ENCODE assay signal across 15 mouse cellular contexts in the genomic region with DNA sequence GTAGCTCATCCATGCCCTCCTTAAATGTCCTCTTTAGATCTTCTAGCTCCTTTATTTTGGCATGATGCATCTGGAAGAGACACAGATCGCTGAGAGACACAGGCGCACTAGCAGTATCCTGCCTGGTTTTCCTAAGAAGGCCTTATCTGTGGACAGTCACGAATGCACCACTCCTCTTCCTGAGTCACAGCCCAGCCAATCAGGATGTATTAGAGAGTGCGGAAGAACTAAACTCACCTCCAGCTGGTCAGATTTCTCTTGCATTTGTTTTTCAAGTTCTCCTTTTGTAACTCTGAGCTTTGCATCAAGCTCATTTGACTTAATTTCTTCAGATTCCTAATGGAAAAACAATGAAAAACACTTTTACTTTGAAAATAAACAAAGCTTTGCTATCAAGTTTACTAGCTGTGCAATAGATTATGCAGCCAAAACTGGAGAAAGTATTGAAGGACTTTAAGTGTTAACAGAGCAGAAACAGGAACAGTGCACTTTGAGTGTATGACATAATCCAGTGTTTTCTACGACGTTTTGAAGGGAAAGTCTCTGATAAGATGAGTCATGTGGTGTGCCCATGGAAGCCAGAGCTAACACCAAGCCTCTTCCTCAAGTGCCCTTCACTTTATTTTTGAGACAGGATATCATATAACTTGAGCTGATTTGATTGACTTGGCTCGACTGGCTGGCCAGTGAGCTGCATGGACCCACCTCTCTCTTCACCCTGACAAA. TPM values are rescaled to one million over a fixed set of nuclear protein-coding genes. Genes with fewer than 3 reads are reported as not detected.
A peak's percentile ranks its signal among the peaks of the same experiment; 100 is the strongest.
DNase-seq lines count a peak whose midpoint lies in the region; ATAC-seq and TF ChIP-seq lines count a peak whose summit lies in the region.
"Had no signal": no experiment of that assay in that cellular context is flagged by ENCODE, and none has a peak within 500 bp of the region (broad histone marks: within the 10 kb centered on the region; RNA-seq: fewer than 3 reads in every experiment).

No protein-coding gene starts in this region.

- H3K27ac ChIP-seq in heart, embryonic 11.5 days (ENCODE audit: low read depth, low read length), result peak overlapping the region; percentile 64
- H3K27ac ChIP-seq in midbrain, embryonic 11.5 days (ENCODE audit: low read depth, low read length), result no peak overlapping the region
- no peak overlapping the region for H3K27ac ChIP-seq in midbrain, postnatal 0 days (ENCODE audit: low read depth, low read length)
- H3K27ac ChIP-seq in liver, embryonic 15.5 days (replicated peaks), result peak overlapping the region; percentile 81
- H3K27ac ChIP-seq: embryonic facial prominence, embryonic 12.5 days; hindbrain, embryonic 10.5 days; limb, embryonic 13.5 days; midbrain, embryonic 15.5 days had no signal

- no peaks in the 10 kb centered on the region for H3K9me3 ChIP-seq in heart, embryonic 11.5 days (replicated peaks; ENCODE audit: control insufficient read depth, low read length)
- H3K9me3 ChIP-seq in midbrain, embryonic 11.5 days (ENCODE audit: control insufficient read depth, low read length), result no peaks in the 10 kb centered on the region
- no peaks in the 10 kb centered on the region for H3K9me3 ChIP-seq in midbrain, postnatal 0 days (ENCODE audit: low read length)
- H3K9me3 ChIP-seq in liver, embryonic 15.5 days (replicated peaks), result no peaks in the 10 kb centered on the region
- H3K9me3 ChIP-seq: embryonic facial prominence, embryonic 12.5 days; hindbrain, embryonic 10.5 days; limb, embryonic 13.5 days; midbrain, embryonic 15.5 days had no signal

- WGBS in heart, embryonic 11.5 days (ENCODE audit: insufficient replicate concordance), result 22% methylated on average over 7 of the region's 7 CpGs
- WGBS in midbrain, embryonic 11.5 days, result 90% methylated on average over 7 of the region's 7 CpGs
- WGBS in midbrain, postnatal 0 days, result 86% methylated on average over 7 of the region's 7 CpGs
- WGBS in liver, embryonic 15.5 days (ENCODE audit: insufficient replicate concordance), result 15% methylated on average over 7 of the region's 7 CpGs

- DNase-seq in heart, postnatal 25 days (ENCODE audit: low spot score), result no peak
- peak; percentile 54 for DNase-seq in midbrain, embryonic 11.5 days (ENCODE audit: low spot score, missing footprints)
- DNase-seq in midbrain, postnatal 0 days (ENCODE audit: low spot score), result no peak
- no peak for DNase-seq in left cerebral cortex, postnatal 36 days (ENCODE audit: low spot score in 2 of 2)
- no peak for DNase-seq in cerebellum, postnatal 10 days
- DNase-seq: cerebellum, postnatal 14 days; kidney, adult 11 months; thymus, postnatal 25 days had no signal

- no peaks in the 10 kb centered on the region for H3K27me3 ChIP-seq in heart, embryonic 11.5 days (ENCODE audit: control insufficient read depth, insufficient read depth, low read length)
- H3K27me3 ChIP-seq in midbrain, embryonic 11.5 days (ENCODE audit: control insufficient read depth, insufficient read depth, low read length), result no peaks in the 10 kb centered on the region
- H3K27me3 ChIP-seq in midbrain, postnatal 0 days (ENCODE audit: insufficient read depth, low read length), result no peaks in the 10 kb centered on the region
- H3K27me3 ChIP-seq in liver, embryonic 15.5 days, result no peaks in the 10 kb centered on the region
- H3K27me3 ChIP-seq: embryonic facial prominence, embryonic 12.5 days; limb, embryonic 13.5 days; midbrain, embryonic 15.5 days had no signal

- peaks cover 18% of the 10 kb centered on the region for H3K36me3 ChIP-seq in heart, embryonic 11.5 days (ENCODE audit: control insufficient read depth, insufficient read depth, low read length)
- H3K36me3 ChIP-seq in midbrain, embryonic 11.5 days (ENCODE audit: control insufficient read depth, insufficient read depth, low read length), result peaks cover 9% of the 10 kb centered on the region
- H3K36me3 ChIP-seq in midbrain, postnatal 0 days (ENCODE audit: insufficient read depth, low read length), result peaks cover 32% of the 10 kb centered on the region
- peaks cover 75% of the 10 kb centered on the region for H3K36me3 ChIP-seq in liver, embryonic 15.5 days (replicated peaks)

- peak overlapping the region; percentile 4; the same call in 1 of the 2 replicates for H3K4me2 ChIP-seq in heart, embryonic 11.5 days
- H3K4me2 ChIP-seq in midbrain, embryonic 11.5 days, result no peak overlapping the region
- no peak overlapping the region for H3K4me2 ChIP-seq in midbrain, postnatal 0 days (ENCODE audit: low read depth, low read length, poor library complexity, severe bottlenecking)
- H3K4me2 ChIP-seq in liver, embryonic 15.5 days, result peak overlapping the region; percentile 49
- H3K4me2 ChIP-seq: embryonic facial prominence, embryonic 12.5 days; limb, embryonic 13.5 days; midbrain, embryonic 15.5 days had no signal

- ATAC-seq in heart, embryonic 11.5 days (replicated peaks; ENCODE audit: insufficient number of reproducible peaks, low FRiP score, low TSS enrichment), result peak; percentile 65
- ATAC-seq in midbrain, embryonic 11.5 days (ENCODE audit: low FRiP score), result no peak
- no peak for ATAC-seq in midbrain, postnatal 0 days (ENCODE audit: low FRiP score)
- ATAC-seq in liver, embryonic 15.5 days (ENCODE audit: insufficient read depth), result peak; percentile 61
- peak; percentile 27; the same call in 1 of the 2 replicates for ATAC-seq in megakaryocyte-erythroid progenitor cell, adult 5-6 weeks (replicated peaks; ENCODE audit: low FRiP score, low TSS enrichment, poor library complexity, severe bottlenecking)
- ATAC-seq: midbrain, embryonic 15.5 days had no signal

- TF ChIP-seq CTCF in midbrain, postnatal 0 days (IDR thresholded peaks at IDR 0.05), result no peak

- no peak overlapping the region for H3K9ac ChIP-seq in heart, embryonic 11.5 days (ENCODE audit: low read depth, low read length)
- no peak overlapping the region for H3K9ac ChIP-seq in midbrain, embryonic 11.5 days (ENCODE audit: low read length)
- H3K9ac ChIP-seq in midbrain, postnatal 0 days (replicated peaks; ENCODE audit: low read length, poor library complexity, severe bottlenecking), result no peak overlapping the region
- no peak overlapping the region for H3K9ac ChIP-seq in liver, embryonic 15.5 days
- H3K9ac ChIP-seq: embryonic facial prominence, embryonic 12.5 days; limb, embryonic 13.5 days; midbrain, embryonic 15.5 days had no signal

- H3K4me1 ChIP-seq in heart, embryonic 11.5 days (ENCODE audit: control insufficient read depth, insufficient read depth, low read length), result peaks cover 35% of the 10 kb centered on the region
- H3K4me1 ChIP-seq in midbrain, embryonic 11.5 days (ENCODE audit: control insufficient read depth, insufficient read depth, low read length), result no peaks in the 10 kb centered on the region
- no peaks in the 10 kb centered on the region for H3K4me1 ChIP-seq in midbrain, postnatal 0 days (ENCODE audit: insufficient read depth, low read length)
- H3K4me1 ChIP-seq in liver, embryonic 15.5 days (replicated peaks), result peaks cover 34% of the 10 kb centered on the region
- H3K4me1 ChIP-seq: embryonic facial prominence, embryonic 12.5 days; hindbrain, embryonic 10.5 days; limb, embryonic 13.5 days; midbrain, embryonic 15.5 days had no signal

- intact Hi-C loops in heart, postnatal 25 days (cut with DNase I), result no loop called here
- intact Hi-C loops in left cerebral cortex, postnatal 36 days (cut with DNase I), result no loop called here

- H3K4me3 ChIP-seq in heart, embryonic 11.5 days (ENCODE audit: low read depth, low read length), result no peak overlapping the region
- no peak overlapping the region for H3K4me3 ChIP-seq in midbrain, embryonic 11.5 days (ENCODE audit: low read depth, low read length)
- no peak overlapping the region for H3K4me3 ChIP-seq in midbrain, postnatal 0 days (ENCODE audit: low read depth, low read length)
- H3K4me3 ChIP-seq in liver, embryonic 15.5 days (replicated peaks), result no peak overlapping the region; the same call in 1 of the 2 replicates
- H3K4me3 ChIP-seq: embryonic facial prominence, embryonic 12.5 days; hindbrain, embryonic 10.5 days; limb, embryonic 13.5 days; midbrain, embryonic 15.5 days had no signal

RNA-seq across cellular contexts. Expression of a gene that starts 20.9 kb away (rescaled TPM):
- 15.5 and 16.5 TPM in 2 replicates for polyA plus RNA-seq in heart, embryonic 11.5 days (2014; fragmentation: Nextera tagmentation; extraction: Ambion mirVana)
- 10 to 100 TPM; 26.0 to 30.7 TPM for total RNA-seq in heart, postnatal 25 days (2021)
- polyA plus RNA-seq in midbrain, embryonic 11.5 days (2014; fragmentation: Nextera tagmentation; extraction: Ambion mirVana), result 18.4 and 21.5 TPM in 2 replicates
- total RNA-seq in midbrain, postnatal 0 days (2014; rRNA removed), result 13.5 and 30.1 TPM in 2 replicates
- polyA plus RNA-seq in midbrain, postnatal 0 days (2015; fragmentation: Nextera tagmentation; extraction: Ambion mirVana), result 16.8 and 20.8 TPM in 2 replicates
- polyA plus RNA-seq in liver, embryonic 15.5 days (2015; fragmentation: Nextera tagmentation; extraction: Ambion mirVana), result 4.6 and 5.3 TPM in 2 replicates
- total RNA-seq in megakaryocyte-erythroid progenitor cell, adult 5-6 weeks (2014; fragmentation: Nextera tagmentation), result 7.3 and 16.5 TPM in 2 replicates
- total RNA-seq in megakaryocyte-erythroid progenitor cell, adult 5-6 weeks (2017), result 32.5 and 40.0 TPM in 2 replicates
- total RNA-seq in left cerebral cortex, postnatal 36 days (2021), result 10 to 100 TPM; 48.3 to 56.6 TPM

RNA-seq across cellular contexts. Expression of a gene that starts 24.9 kb away (rescaled TPM):
- polyA plus RNA-seq in heart, embryonic 11.5 days (2014; fragmentation: Nextera tagmentation; extraction: Ambion mirVana), result 0.62 and 1.2 TPM in 2 replicates
- total RNA-seq in heart, postnatal 25 days (2021), result under 1 TPM in 1 of 2 experiments, not detected in 1; 0.06 TPM
- polyA plus RNA-seq in midbrain, embryonic 11.5 days (2014; fragmentation: Nextera tagmentation; extraction: Ambion mirVana), result 0.27 and 0.50 TPM in 2 replicates
- total RNA-seq in midbrain, postnatal 0 days (2014; rRNA removed), result 0.85 and 0.99 TPM in 2 replicates
- 0.52 and 0.88 TPM in 2 replicates for polyA plus RNA-seq in midbrain, postnatal 0 days (2015; fragmentation: Nextera tagmentation; extraction: Ambion mirVana)
- polyA plus RNA-seq in liver, embryonic 15.5 days (2015; fragmentation: Nextera tagmentation; extraction: Ambion mirVana), result 0.02 and 0.03 TPM in 2 replicates
- total RNA-seq in megakaryocyte-erythroid progenitor cell, adult 5-6 weeks (2014; fragmentation: Nextera tagmentation), result not detected in 2 replicates
- not detected in 2 replicates for total RNA-seq in megakaryocyte-erythroid progenitor cell, adult 5-6 weeks (2017)
- total RNA-seq in left cerebral cortex, postnatal 36 days (2021), result under 1 TPM; 0.59 to 0.75 TPM

Comparison
In these comparisons a context has a peak if more than half of its experiments do, and no peak if none do; other contexts are left out.
1. ATAC-seq: peak in heart, embryonic 11.5 days (single experiment), liver, embryonic 15.5 days (single experiment) and megakaryocyte-erythroid progenitor cell, adult 5-6 weeks (single experiment); none in midbrain, embryonic 11.5 days (single experiment) and midbrain, postnatal 0 days (single experiment).
2. H3K27ac ChIP-seq: peak in heart, embryonic 11.5 days (single experiment) and liver, embryonic 15.5 days (single experiment); none in midbrain, embryonic 11.5 days (single experiment) and midbrain, postnatal 0 days (single experiment).
3. H3K4me2 ChIP-seq: peak in heart, embryonic 11.5 days (single experiment) and liver, embryonic 15.5 days (single experiment); none in midbrain, embryonic 11.5 days (single experiment) and midbrain, postnatal 0 days (single experiment).